In genomic region chr2:76566933-76567551, GRCm38 (mm10) we compare ENCODE assay signal across 25 mouse cellular contexts.
A peak's percentile ranks its signal among the peaks of the same experiment; 100 is the strongest.
DNase-seq lines count a peak whose midpoint lies in the region; ATAC-seq lines count a peak whose summit lies in the region.
"Had no signal": no experiment of that assay in that cellular context is flagged by ENCODE, and none has a peak within 500 bp of the region (broad histone marks: within the 10 kb centered on the region; RNA-seq: fewer than 3 reads in every experiment).

No protein-coding gene starts in this region.

- DNase-seq in thymus, postnatal 0 days (ENCODE audit: low spot score): peak; percentile 30
- no peak for DNase-seq in thymus, postnatal 10 days (ENCODE audit: low spot score in 2 of 2)
- DNase-seq in R1 (ENCODE audit: low read depth, low spot score): peak; percentile 49
- DNase-seq in midbrain, embryonic 10.5 days (ENCODE audit: low spot score): no peak
- no peak for DNase-seq in neural tube, embryonic 10.5 days (ENCODE audit: extremely low spot score, low spot score)
- DNase-seq in heart, embryonic 10.5 days (ENCODE audit: low spot score): no peak
- DNase-seq: adrenal gland, postnatal 14 days; B cell, adult 2 months; cerebellum, adult 9-11 months; gastrocnemius, postnatal 25 days; heart, adult 2 months; heart, postnatal 36 days; kidney, postnatal 4 days; liver, embryonic 13.5 days had no signal

- H3K27ac ChIP-seq in midbrain, embryonic 10.5 days (replicated peaks): no peak overlapping the region
- no peak overlapping the region for H3K27ac ChIP-seq in heart, embryonic 10.5 days
- H3K27ac ChIP-seq: embryonic facial prominence, embryonic 10.5 days; heart, adult 2 months; hindbrain, embryonic 15.5 days; liver, embryonic 13.5 days; lung, embryonic 15.5 days; macrophage; midbrain, embryonic 13.5 days; neural tube, embryonic 13.5 days had no signal

- 86% methylated on average over 8 of the region's 8 CpGs for WGBS in midbrain, embryonic 10.5 days
- 81% methylated on average over 8 of the region's 8 CpGs for WGBS in heart, embryonic 10.5 days

- H3K27me3 ChIP-seq in midbrain, embryonic 10.5 days (ENCODE audit: low read depth, poor library complexity, severe bottlenecking): no peaks in the 10 kb centered on the region
- no peaks in the 10 kb centered on the region for H3K27me3 ChIP-seq in heart, embryonic 10.5 days (ENCODE audit: insufficient read depth, poor library complexity, severe bottlenecking)
- H3K27me3 ChIP-seq: hindbrain, embryonic 15.5 days; liver, embryonic 13.5 days; lung, embryonic 15.5 days; midbrain, embryonic 13.5 days; neural tube, embryonic 13.5 days; Patski had no signal

- no peaks in the 10 kb centered on the region for H3K4me1 ChIP-seq in midbrain, embryonic 10.5 days
- H3K4me1 ChIP-seq in heart, embryonic 10.5 days: no peaks in the 10 kb centered on the region
- H3K4me1 ChIP-seq: embryonic facial prominence, embryonic 10.5 days; hindbrain, embryonic 15.5 days; liver, embryonic 13.5 days; midbrain, embryonic 13.5 days had no signal

- ATAC-seq in granulocyte monocyte progenitor cell, adult 5-6 weeks (replicated peaks; ENCODE audit: poor library complexity, severe bottlenecking): peak; percentile 87
- ATAC-seq in megakaryocyte progenitor cell, adult 5-6 weeks (replicated peaks; ENCODE audit: poor library complexity): peak; percentile 91
- ATAC-seq: forebrain, embryonic 16.5 days; intestine, embryonic 16.5 days; midbrain, embryonic 13.5 days; Patski had no signal

- H3K9me3 ChIP-seq in midbrain, embryonic 10.5 days (replicated peaks): no peaks in the 10 kb centered on the region
- no peaks in the 10 kb centered on the region for H3K9me3 ChIP-seq in heart, embryonic 10.5 days
- H3K9me3 ChIP-seq: embryonic facial prominence, embryonic 10.5 days; hindbrain, embryonic 15.5 days; liver, embryonic 13.5 days; lung, embryonic 15.5 days; midbrain, embryonic 13.5 days; neural tube, embryonic 13.5 days had no signal

- no peak overlapping the region for H3K4me3 ChIP-seq in midbrain, embryonic 10.5 days
- H3K4me3 ChIP-seq in heart, embryonic 10.5 days: no peak overlapping the region
- H3K4me3 ChIP-seq: embryonic facial prominence, embryonic 10.5 days; heart, adult 2 months; hindbrain, embryonic 15.5 days; liver, embryonic 13.5 days; lung, embryonic 15.5 days; midbrain, embryonic 13.5 days; neural tube, embryonic 13.5 days had no signal

- no peaks in the 10 kb centered on the region for H3K36me3 ChIP-seq in midbrain, embryonic 10.5 days
- H3K36me3 ChIP-seq in heart, embryonic 10.5 days: no peaks in the 10 kb centered on the region
- H3K36me3 ChIP-seq: embryonic facial prominence, embryonic 10.5 days; liver, embryonic 13.5 days; lung, embryonic 15.5 days had no signal

Comparison
In these comparisons a context has a peak if more than half of its experiments do, and no peak if none do; other contexts are left out.
1. DNase-seq: peak in thymus, postnatal 0 days (single experiment) and R1 (single experiment); none in thymus, postnatal 10 days (0 of 2), midbrain, embryonic 10.5 days (single experiment), neural tube, embryonic 10.5 days (single experiment) and heart, embryonic 10.5 days (single experiment).